Mouse (Mus musculus) liver, adult 10 weeks (tissue): ENCODE data around the gene Gm49391. TPM values are rescaled to one million over a fixed set of nuclear protein-coding genes. Genes with fewer than 3 reads are reported as not detected.

Experiments used
- polyA plus RNA-seq: library from polyadenylated mRNA; stranded (reverse); fragments of 350-450 nt; fragmentation: Illumina TruSeq; extraction: RNeasy Lipid Tissue Mini Kit (QIAGEN cat#74804); gene quantifications from one replicate; pipeline ENCODE4 v1.2.3, GENCODE M21; 2014; ENCODE audit warnings: low read depth, low replicate concordance

Gene Gm49391
- 0.93 TPM for polyA plus RNA-seq

GRCm38 (mm10) chr13:60936500-60936901 is at the start of gene Gm49391, which contains the start of gene Ctla2a:
TSS of gene Gm49391 (minus strand) at chr13:60936571.
TSS of gene Ctla2a (minus strand) at chr13:60936625.

GRCm38 (mm10) chr13:60941884-60942283 is 5.5 kb upstream of the Gm49391 start, which contains the start of gene Tpbpa:
TSS of gene Tpbpa (minus strand) at chr13:60941984.

GRCm38 (mm10) chr13:60935490-60935889 is 881 bp downstream of the Gm49391 start, which contains the start of gene Gm49393:
TSS of gene Gm49393 (minus strand) at chr13:60935590.

GRCm38 (mm10) chr13:60904780-60905179 is 31.6 kb downstream of the Gm49391 start, which contains the start of gene Tpbpb:
TSS of gene Tpbpb (minus strand) at chr13:60904880.

GRCm38 (mm10) chr13:60897328-60897727 is 39.0 kb downstream of the Gm49391 start, which contains the start of gene Ctla2b:
TSS of gene Ctla2b (minus strand) at chr13:60897447.

GRCm38 (mm10) chr13:60896794-60897193 is 39.6 kb downstream of the Gm49391 start, which contains the start of gene Gm49392:
TSS of gene Gm49392 (minus strand) at chr13:60896894.

GRCm38 (mm10) chr13:60864281-60864680 is 72.1 kb downstream of the Gm49391 start, which contains the start of gene 4930486L24Rik:
TSS of gene 4930486L24Rik (minus strand) at chr13:60864475.

Other genes starting within 250 kb of the Gm49391 start
- not detected for gene BC051665, start 150.2 kb downstream of the Gm49391 start, polyA plus RNA-seq
- not detected for gene Ctsll3, start 133.7 kb downstream of the Gm49391 start, polyA plus RNA-seq
- gene 4930486L24Rik, start 72.1 kb downstream of the Gm49391 start, polyA plus RNA-seq: not detected
- gene Gm49392, start 39.7 kb downstream of the Gm49391 start, polyA plus RNA-seq: 0.37 TPM
- 9.2 TPM for gene Ctla2b, start 39.1 kb downstream of the Gm49391 start, polyA plus RNA-seq
- not detected for gene Tpbpb, start 31.7 kb downstream of the Gm49391 start, polyA plus RNA-seq
- gene Gm49393, start 981 bp downstream of the Gm49391 start, polyA plus RNA-seq: not detected
- gene Ctla2a, start 54 bp upstream of the Gm49391 start, polyA plus RNA-seq: 7.3 TPM
- not detected for gene Tpbpa, start 5.4 kb upstream of the Gm49391 start, polyA plus RNA-seq
- not detected for gene Ctsj, start 69.4 kb upstream of the Gm49391 start, polyA plus RNA-seq
- not detected for gene Ctsq, start 104.1 kb upstream of the Gm49391 start, polyA plus RNA-seq
- gene Ctsr, start 227.7 kb upstream of the Gm49391 start, polyA plus RNA-seq: not detected